Mouse (Mus musculus): ENCODE data around the gene Mogat2. TPM values are rescaled to one million over a fixed set of nuclear protein-coding genes. Genes with fewer than 3 reads are reported as not detected.

The Mogat2 gene
- total RNA-seq, 1 experiment: 22.9 TPM

DNA sequence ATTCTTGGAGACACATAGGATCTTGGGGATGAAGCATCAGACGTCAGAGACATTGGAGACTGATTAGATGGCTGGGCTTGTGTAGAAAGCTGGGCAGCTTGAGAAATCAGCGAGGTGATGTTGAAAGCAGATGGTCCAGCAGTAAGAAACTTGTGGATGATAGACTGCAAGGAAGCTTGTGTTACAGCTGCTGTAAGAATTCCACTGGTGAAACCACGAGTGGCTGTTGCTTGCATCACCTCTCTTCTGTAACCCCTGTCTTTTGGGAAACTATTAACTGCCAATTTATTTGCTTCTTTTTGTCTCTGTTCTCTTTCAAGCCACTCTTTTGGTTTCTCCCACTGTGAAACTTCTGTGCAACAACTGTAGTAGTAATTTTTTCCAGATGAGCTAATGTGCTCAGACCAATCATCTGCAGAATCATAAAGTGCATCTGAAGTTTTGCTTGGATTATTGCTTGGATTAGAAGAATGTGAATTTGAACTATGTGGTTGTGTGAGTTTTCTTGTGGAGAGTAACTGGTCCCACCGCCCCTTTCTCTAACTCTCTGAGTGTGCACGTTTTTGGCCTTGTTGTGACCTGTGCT lies 9.8 kb upstream of the Mogat2 start:
- H3K4me3 ChIP-seq (ENCODE audit: insufficient read depth in 1 of 2, low read depth in 1 of 2, low read length in 2 of 2, poor library complexity in 1 of 2, severe bottlenecking in 1 of 2): no peak overlapping the region
- H3K4me1 ChIP-seq (ENCODE audit: control insufficient read depth in 2 of 2, insufficient read depth in 2 of 2, low read length in 2 of 2, poor library complexity in 1 of 2): peaks cover 0 to 3% of the 10 kb centered on the region in 2 experiments; a peak in 1 of 4 replicates
- no peaks in the 10 kb centered on the region for H3K9me3 ChIP-seq (ENCODE audit: control insufficient read depth, insufficient read depth, low read depth, low read length)
- no peak overlapping the region for H3K27ac ChIP-seq (ENCODE audit: insufficient read depth, low read depth, low read length, poor library complexity, severe bottlenecking)
- H3K36me3 ChIP-seq (ENCODE audit: control insufficient read depth, insufficient read depth, low read length, poor library complexity, severe bottlenecking): no peaks in the 10 kb centered on the region
- no peak overlapping the region for H3K9ac ChIP-seq (ENCODE audit: insufficient read depth, low read depth, low read length, poor library complexity, severe bottlenecking)
- TF ChIP-seq HCFC1 (IDR thresholded peaks at IDR 0.05; ENCODE audit: borderline replicate concordance, insufficient read depth, low read length) (no peak), ZC3H11A (IDR thresholded peaks at IDR 0.05; ENCODE audit: borderline replicate concordance, low read depth, low read length) (no peak), MAFK (IDR thresholded peaks at IDR 0.05; ENCODE audit: insufficient read depth, low read depth, low read length) (no peak), CHD2 (IDR thresholded peaks at IDR 0.05; ENCODE audit: low read depth, low read length) (no peak), ZNF384 (IDR thresholded peaks at IDR 0.05; ENCODE audit: low read depth, low read length) (no peak)
- no peak for DNase-seq (ENCODE audit: low read depth, low spot score)
- in situ Hi-C loops (cut with MboI; ENCODE audit: low sequenced_read_pairs in 2 of 2, unreplicated experiment in 2 of 2): no loop called here

DNA sequence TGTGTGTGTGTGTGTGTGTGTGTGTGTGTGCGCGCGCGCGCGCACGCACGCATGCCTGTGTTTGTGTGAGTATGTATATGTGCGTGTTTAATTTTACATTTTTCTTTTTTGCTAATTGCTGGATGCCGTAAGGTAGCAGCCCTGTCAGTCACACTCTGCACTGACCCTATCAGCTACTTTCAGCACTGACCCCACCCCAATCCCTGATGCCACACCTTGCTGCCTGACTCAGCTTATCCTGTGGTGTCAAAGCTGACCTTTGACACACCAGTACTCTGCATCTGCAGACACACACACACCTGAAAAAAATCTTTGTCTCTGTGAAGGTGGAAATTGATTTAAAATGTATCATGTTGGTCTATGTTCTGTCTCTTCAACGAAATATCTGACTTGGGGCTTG lies 3.7 kb upstream of the Mogat2 start:
- Histone ChIP-seq H3K4me1 (ENCODE audit: control insufficient read depth in 2 of 2, insufficient read depth in 2 of 2, low read length in 2 of 2, poor library complexity in 1 of 2) (peaks cover 0 to 11% of the 10 kb centered on the region in 2 experiments; a peak in 2 of 4 replicates), H3K27ac (ENCODE audit: insufficient read depth, low read depth, low read length, poor library complexity, severe bottlenecking) (no peak overlapping the region), H3K9ac (ENCODE audit: insufficient read depth, low read depth, low read length, poor library complexity, severe bottlenecking) (no peak overlapping the region), H3K9me3 (ENCODE audit: control insufficient read depth, insufficient read depth, low read depth, low read length) (no peaks in the 10 kb centered on the region), H3K36me3 (ENCODE audit: control insufficient read depth, insufficient read depth, low read length, poor library complexity, severe bottlenecking) (no peaks in the 10 kb centered on the region), H3K4me3 (ENCODE audit: insufficient read depth in 1 of 2, low read depth in 1 of 2, low read length in 2 of 2, poor library complexity in 1 of 2, severe bottlenecking in 1 of 2) (no peak overlapping the region)
- in situ Hi-C loops (cut with MboI; ENCODE audit: low sequenced_read_pairs in 2 of 2, unreplicated experiment in 2 of 2): no loop called here
- DNase-seq (ENCODE audit: low read depth, low spot score): no peak
- no peak for TF ChIP-seq ZC3H11A (IDR thresholded peaks at IDR 0.05; ENCODE audit: borderline replicate concordance, low read depth, low read length)
- TF ChIP-seq CHD2 (IDR thresholded peaks at IDR 0.05; ENCODE audit: low read depth, low read length): no peak
- no peak for TF ChIP-seq MAFK (IDR thresholded peaks at IDR 0.05; ENCODE audit: insufficient read depth, low read depth, low read length)
- no peak for TF ChIP-seq ZNF384 (IDR thresholded peaks at IDR 0.05; ENCODE audit: low read depth, low read length)
- no peak for TF ChIP-seq HCFC1 (IDR thresholded peaks at IDR 0.05; ENCODE audit: borderline replicate concordance, insufficient read depth, low read length)

DNA sequence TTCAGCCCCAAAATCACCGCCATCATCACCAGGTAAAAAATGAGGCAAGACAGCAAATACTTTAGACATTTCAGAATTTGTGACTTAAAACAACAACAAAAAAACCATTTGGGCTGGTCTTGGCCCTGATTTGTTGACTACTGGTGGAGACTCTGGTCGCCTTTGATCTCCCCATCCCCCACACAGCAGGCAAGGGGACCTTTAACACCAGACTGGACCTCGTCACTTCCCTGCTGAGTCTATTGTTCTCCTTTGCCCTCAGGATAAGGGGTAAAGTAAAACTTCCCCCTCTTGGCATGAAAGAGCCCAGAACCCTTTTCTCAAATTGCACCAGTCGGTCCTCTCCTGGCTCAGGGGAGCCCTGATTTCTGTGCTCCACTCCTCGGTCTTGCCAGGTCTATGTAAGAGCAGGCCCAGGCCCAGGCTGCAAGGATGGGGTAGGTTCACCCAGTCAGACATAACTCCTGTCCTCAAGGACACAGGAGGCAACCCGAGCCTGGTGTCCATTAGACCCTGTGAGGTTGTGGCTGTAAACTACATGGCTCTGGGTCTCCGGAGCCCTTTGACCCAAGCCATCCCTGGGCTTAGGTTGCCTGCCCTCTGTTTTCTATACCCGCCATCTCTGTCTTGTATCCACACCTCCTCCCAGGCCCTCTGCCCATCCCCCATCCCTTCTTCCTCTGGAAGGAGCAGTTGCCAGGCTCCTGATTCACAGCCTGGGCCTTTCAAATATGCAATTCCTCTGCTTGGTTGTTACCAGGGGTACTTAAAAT lies 1.3 kb downstream of the Mogat2 start:
- no peak for DNase-seq (ENCODE audit: low read depth, low spot score)
- H3K9me3 ChIP-seq (ENCODE audit: control insufficient read depth, insufficient read depth, low read depth, low read length): no peaks in the 10 kb centered on the region
- no peak for TF ChIP-seq CHD2 (IDR thresholded peaks at IDR 0.05; ENCODE audit: low read depth, low read length)
- no peak for TF ChIP-seq HCFC1 (IDR thresholded peaks at IDR 0.05; ENCODE audit: borderline replicate concordance, insufficient read depth, low read length)
- TF ChIP-seq MAFK (IDR thresholded peaks at IDR 0.05; ENCODE audit: insufficient read depth, low read depth, low read length): no peak
- no peak for TF ChIP-seq ZC3H11A (IDR thresholded peaks at IDR 0.05; ENCODE audit: borderline replicate concordance, low read depth, low read length)
- no peak for TF ChIP-seq ZNF384 (IDR thresholded peaks at IDR 0.05; ENCODE audit: low read depth, low read length)
- no peaks in the 10 kb centered on the region for H3K36me3 ChIP-seq (ENCODE audit: control insufficient read depth, insufficient read depth, low read length, poor library complexity, severe bottlenecking)
- no peak overlapping the region for H3K4me3 ChIP-seq (ENCODE audit: insufficient read depth in 1 of 2, low read depth in 1 of 2, low read length in 2 of 2, poor library complexity in 1 of 2, severe bottlenecking in 1 of 2)
- H3K27ac ChIP-seq (ENCODE audit: insufficient read depth, low read depth, low read length, poor library complexity, severe bottlenecking): no peak overlapping the region
- in situ Hi-C loops (cut with MboI; ENCODE audit: low sequenced_read_pairs in 2 of 2, unreplicated experiment in 2 of 2): no loop called here
- H3K4me1 ChIP-seq (ENCODE audit: control insufficient read depth in 2 of 2, insufficient read depth in 2 of 2, low read length in 2 of 2, poor library complexity in 1 of 2): peaks cover 0 to 19% of the 10 kb centered on the region in 2 experiments; a peak in 2 of 4 replicates
- H3K9ac ChIP-seq (ENCODE audit: insufficient read depth, low read depth, low read length, poor library complexity, severe bottlenecking): no peak overlapping the region

DNA sequence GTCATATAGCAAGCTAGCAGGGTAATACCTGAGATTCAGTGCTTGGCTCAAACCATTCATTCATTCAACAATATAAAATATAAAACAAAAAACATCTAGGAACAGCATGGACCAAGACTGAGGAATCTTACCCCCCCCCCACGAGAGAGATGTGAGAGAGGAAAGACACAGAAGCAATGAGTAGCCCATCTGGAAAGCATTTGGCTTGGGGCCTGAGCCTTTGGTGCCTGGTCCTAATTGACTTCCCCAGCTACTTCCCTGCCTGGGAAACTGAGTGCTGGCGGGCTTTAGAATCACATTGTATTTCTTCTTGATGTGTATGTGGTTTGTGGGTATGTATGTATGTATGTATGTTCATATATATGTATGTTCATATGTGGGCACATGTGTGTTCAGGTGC lies 2.8 kb downstream of the Mogat2 start:
- Histone ChIP-seq H3K27ac (ENCODE audit: insufficient read depth, low read depth, low read length, poor library complexity, severe bottlenecking) (no peak overlapping the region), H3K9ac (ENCODE audit: insufficient read depth, low read depth, low read length, poor library complexity, severe bottlenecking) (no peak overlapping the region), H3K36me3 (ENCODE audit: control insufficient read depth, insufficient read depth, low read length, poor library complexity, severe bottlenecking) (no peaks in the 10 kb centered on the region), H3K4me3 (ENCODE audit: insufficient read depth in 1 of 2, low read depth in 1 of 2, low read length in 2 of 2, poor library complexity in 1 of 2, severe bottlenecking in 1 of 2) (no peak overlapping the region), H3K4me1 (ENCODE audit: control insufficient read depth in 2 of 2, insufficient read depth in 2 of 2, low read length in 2 of 2, poor library complexity in 1 of 2) (peaks cover 0 to 19% of the 10 kb centered on the region in 2 experiments; a peak in 2 of 4 replicates), H3K9me3 (ENCODE audit: control insufficient read depth, insufficient read depth, low read depth, low read length) (no peaks in the 10 kb centered on the region)
- DNase-seq (ENCODE audit: low read depth, low spot score): no peak
- in situ Hi-C loops (cut with MboI; ENCODE audit: low sequenced_read_pairs in 2 of 2, unreplicated experiment in 2 of 2): no loop called here
- no peak for TF ChIP-seq MAFK (IDR thresholded peaks at IDR 0.05; ENCODE audit: insufficient read depth, low read depth, low read length)
- no peak for TF ChIP-seq HCFC1 (IDR thresholded peaks at IDR 0.05; ENCODE audit: borderline replicate concordance, insufficient read depth, low read length)
- no peak for TF ChIP-seq ZC3H11A (IDR thresholded peaks at IDR 0.05; ENCODE audit: borderline replicate concordance, low read depth, low read length)
- TF ChIP-seq ZNF384 (IDR thresholded peaks at IDR 0.05; ENCODE audit: low read depth, low read length): no peak
- TF ChIP-seq CHD2 (IDR thresholded peaks at IDR 0.05; ENCODE audit: low read depth, low read length): no peak
